Mouse (Mus musculus) ES-E14 (cell line): ENCODE results near the gene Snx14. TPM values are rescaled to one million over a fixed set of nuclear protein-coding genes. Genes with fewer than 3 reads are reported as not detected.
A peak's percentile ranks its signal among the peaks of the same experiment; 100 is the strongest.

ENCODE experiments used
- DNase-seq: peaks from one replicate; pipeline ENCODE4 v3.0.0-alpha.2; 2013; ENCODE audit warnings: low read depth, low spot score
- H3K27ac ChIP-seq: 2 replicates; pipeline ENCODE4 v1.5.1; 2012; ENCODE audit warnings: low read depth, mild to moderate bottlenecking, low read length, moderate library complexity, mixed read lengths; ENCODE audit not compliant: poor library complexity, insufficient read depth, severe bottlenecking
- H3K36me3 ChIP-seq: 2 replicates; pipeline ENCODE4 v1.6.1; 2012; ENCODE audit warnings: mild to moderate bottlenecking, low read length, moderate library complexity, mixed read lengths; ENCODE audit not compliant: control insufficient read depth, poor library complexity, insufficient read depth, severe bottlenecking
- H3K4me1 ChIP-seq, 2 experiments: fragments of 150-350 bp in 1 of 2; sonication (generic) in 1 of 2; 2 replicates each; pipeline ENCODE4 v1.6.1; 2012; ENCODE audit warnings: low read length in 2 of 2, mild to moderate bottlenecking in 1 of 2, mixed read lengths in 1 of 2; ENCODE audit not compliant: control insufficient read depth in 2 of 2, insufficient read depth in 2 of 2, poor library complexity in 1 of 2
- H3K4me3 ChIP-seq, 2 experiments: fragments of 150-350 bp in 1 of 2; sonication (generic) in 1 of 2; 2 replicates each; pipeline ENCODE4 v1.5.1; 2012; ENCODE audit warnings: low read length in 2 of 2, low read depth in 1 of 2, mild to moderate bottlenecking in 1 of 2, mixed read lengths in 1 of 2; ENCODE audit not compliant: insufficient read depth in 1 of 2, poor library complexity in 1 of 2, severe bottlenecking in 1 of 2
- H3K9ac ChIP-seq: 2 replicates; pipeline ENCODE4 v1.6.1; 2012; ENCODE audit warnings: low read depth, mild to moderate bottlenecking, low read length, mixed read lengths; ENCODE audit not compliant: poor library complexity, insufficient read depth, severe bottlenecking
- H3K9me3 ChIP-seq: fragments of 150-350 bp; sonication (generic); 2 replicates; pipeline ENCODE4 v1.6.1; 2012; ENCODE audit warnings: low read depth, mild to moderate bottlenecking, low read length; ENCODE audit not compliant: control insufficient read depth, insufficient read depth
- CHD2 ChIP-seq: IDR thresholded peaks from 2 replicates; pipeline ENCODE4 v1.6.1; 2014; ENCODE audit warnings: mild to moderate bottlenecking, low read depth, low read length, inconsistent platforms
- HCFC1 ChIP-seq: IDR thresholded peaks from 2 replicates; pipeline ENCODE4 v1.6.1; 2012; ENCODE audit warnings: low read length, inconsistent platforms, borderline replicate concordance; ENCODE audit not compliant: insufficient read depth
- MAFK ChIP-seq: IDR thresholded peaks from 2 replicates; pipeline ENCODE4 v1.6.1; 2014; ENCODE audit warnings: mild to moderate bottlenecking, low read depth, low read length, inconsistent platforms; ENCODE audit not compliant: insufficient read depth
- ZC3H11A ChIP-seq: IDR thresholded peaks from 2 replicates; pipeline ENCODE4 v1.6.1; 2012; ENCODE audit warnings: low read depth, mild to moderate bottlenecking, inconsistent platforms, low read length, borderline replicate concordance
- ZNF384 ChIP-seq: IDR thresholded peaks from 2 replicates; pipeline ENCODE4 v1.6.1; 2012; ENCODE audit warnings: low read depth, low read length, inconsistent platforms
- in situ Hi-C, 2 experiments: fragments of 600-800 bp; cut with MboI; formaldehyde crosslinking; loops; one replicate each; pipeline ENCODE4 v1.15.1; 2025; ENCODE audit warnings: low sequenced_read_pairs in 2 of 2, inconsistent platforms in 1 of 2; ENCODE audit not compliant: unreplicated experiment in 2 of 2
- total RNA-seq: library from RNA; depleted of rRNA; stranded (reverse); fragments of 300-350 nt; gene quantifications from 2 replicates; pipeline ENCODE4 v1.2.3, GENCODE M21; 2012

Snx14 gene
- total RNA-seq, 1 experiment: 35.2 TPM

GRCm38 (mm10) chr9:88424356-88424755, 14.4 kb downstream of the Snx14 start:
- peaks cover 0 to 2% of the 10 kb centered on the region in 2 experiments; a peak in 2 of 4 replicates for H3K4me1 ChIP-seq
- no peak overlapping the region for H3K27ac ChIP-seq
- H3K9me3 ChIP-seq: no peaks in the 10 kb centered on the region
- no peak for DNase-seq
- in situ Hi-C loops: no loop called here
- TF ChIP-seq CHD2 (no peak), HCFC1 (no peak), ZNF384 (no peak), ZC3H11A (no peak), MAFK (no peak)
- no peak overlapping the region for H3K9ac ChIP-seq
- no peaks in the 10 kb centered on the region for H3K36me3 ChIP-seq
- H3K4me3 ChIP-seq: no peak overlapping the region

GRCm38 (mm10) chr9:88422428-88422827, 16.3 kb downstream of the Snx14 start:
- H3K4me3 ChIP-seq: no peak overlapping the region

GRCm38 (mm10) chr9:88416752-88417151, 22.0 kb downstream of the Snx14 start:
- Histone ChIP-seq H3K36me3 (no peaks in the 10 kb centered on the region), H3K9ac (no peak overlapping the region), H3K27ac (no peak overlapping the region), H3K4me1 (peaks cover 0 to 2% of the 10 kb centered on the region in 2 experiments; a peak in 2 of 4 replicates), H3K9me3 (no peaks in the 10 kb centered on the region), H3K4me3 (no peak overlapping the region)
- in situ Hi-C loops: no loop called here
- no peak for DNase-seq
- TF ChIP-seq MAFK: no peak
- no peak for TF ChIP-seq HCFC1
- no peak for TF ChIP-seq CHD2
- no peak for TF ChIP-seq ZC3H11A
- no peak for TF ChIP-seq ZNF384

More at GRCm38 (mm10) chr9:88422428-88422827, 16.3 kb downstream of the Snx14 start:
- TF ChIP-seq CHD2 (no peak), MAFK (no peak), HCFC1 (no peak), ZC3H11A (no peak), ZNF384 (no peak)
- H3K9me3 ChIP-seq: no peaks in the 10 kb centered on the region
- H3K9ac ChIP-seq: no peak overlapping the region
- H3K36me3 ChIP-seq: no peaks in the 10 kb centered on the region
- peaks cover 0 to 2% of the 10 kb centered on the region in 2 experiments; a peak in 2 of 4 replicates for H3K4me1 ChIP-seq
- DNase-seq: no peak
- H3K27ac ChIP-seq: no peak overlapping the region
- in situ Hi-C loops: no loop called here

DNA sequence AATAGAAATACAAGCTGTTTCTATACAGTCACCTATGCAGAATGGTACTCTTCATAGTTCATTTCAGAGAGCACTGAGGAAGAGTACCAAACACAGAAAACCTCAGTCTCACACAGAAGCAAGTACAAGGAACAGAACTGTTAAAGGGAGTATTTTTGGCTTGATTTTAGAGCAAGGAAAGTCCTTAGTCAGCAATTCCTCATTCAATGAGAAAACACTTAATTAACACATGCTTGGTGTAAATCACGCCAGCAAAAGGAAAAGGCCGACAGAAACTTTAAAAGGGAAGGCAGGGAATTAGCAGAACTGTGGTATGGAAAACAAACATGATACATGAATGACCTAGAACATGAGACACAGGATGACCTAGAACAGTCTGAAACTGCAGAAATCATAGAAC, 28.8 kb downstream of the Snx14 start:
- Histone ChIP-seq H3K9ac (no peak overlapping the region), H3K4me3 (no peak overlapping the region), H3K36me3 (no peaks in the 10 kb centered on the region), H3K27ac (no peak overlapping the region), H3K4me1 (no peaks in the 10 kb centered on the region), H3K9me3 (no peaks in the 10 kb centered on the region)
- peak; percentile 73 for TF ChIP-seq MAFK
- TF ChIP-seq CHD2: no peak
- DNase-seq: no peak
- in situ Hi-C loops: no loop called here

DNA sequence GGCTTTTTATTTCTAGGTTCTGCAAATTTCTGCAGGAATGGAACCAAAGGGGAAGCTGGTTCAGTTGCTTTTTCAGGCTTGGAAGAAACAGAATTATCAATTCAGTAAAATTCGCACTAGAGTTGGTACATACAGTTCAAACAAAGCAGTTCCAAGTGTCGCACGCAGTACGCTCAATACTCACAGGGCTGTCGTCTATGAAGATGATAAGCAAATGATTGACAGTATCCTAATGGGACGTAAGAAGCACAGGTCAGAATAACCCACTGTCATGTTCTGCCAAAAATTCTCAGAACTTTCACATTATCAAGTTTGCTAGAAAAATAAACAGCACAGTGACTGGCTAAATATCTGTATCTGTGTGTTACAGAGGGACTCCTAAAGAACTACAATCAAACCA, 34.2 kb downstream of the Snx14 start:
- no peak overlapping the region for H3K9ac ChIP-seq
- DNase-seq: no peak
- no peak overlapping the region for H3K27ac ChIP-seq
- TF ChIP-seq ZC3H11A (no peak), HCFC1 (no peak), MAFK (no peak), ZNF384 (no peak), CHD2 (no peak)
- no peak overlapping the region for H3K4me3 ChIP-seq
- H3K4me1 ChIP-seq: no peaks in the 10 kb centered on the region
- H3K36me3 ChIP-seq: peaks cover 1% of the 10 kb centered on the region; the same call in 1 of the 2 replicates
- in situ Hi-C loops: no loop called here
- no peaks in the 10 kb centered on the region for H3K9me3 ChIP-seq
